Mouse (Mus musculus): ENCODE results near the gene Nkiras1. TPM values are rescaled to one million over a fixed set of nuclear protein-coding genes. Genes with fewer than 3 reads are reported as not detected.
"Not testable (repeated sequence)": the region's sequence is repeated elsewhere in the genome, so short reads cannot be mapped to it uniquely, and the experiment has no call there.

Gene Nkiras1
- total and polyA plus RNA-seq, 2 experiments from 2014 or later = 3.4 to 36.9 TPM

DNA sequence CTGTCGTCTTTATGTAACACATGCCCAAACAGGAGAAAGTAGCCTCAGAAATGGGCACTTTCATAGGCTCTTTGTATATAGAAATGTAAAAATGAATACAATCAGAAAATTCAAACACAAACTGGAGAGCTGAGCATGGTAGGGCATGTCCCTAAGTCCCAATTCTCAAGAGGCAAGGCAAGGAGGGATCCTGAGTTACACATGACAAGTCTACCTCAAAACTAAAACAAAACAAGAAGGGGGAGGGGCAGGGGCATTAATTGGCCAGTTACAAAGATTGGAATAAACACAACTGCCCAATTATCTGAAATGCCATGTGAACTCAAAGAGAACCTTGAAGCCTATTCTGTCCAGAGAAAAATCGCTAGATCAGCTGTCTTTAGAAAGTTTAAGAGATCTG lies 37.9 kb upstream of the Nkiras1 start:
- H3K27me3 ChIP-seq (ENCODE audit: control insufficient read depth, insufficient read depth, low read length) = no peaks in the 10 kb centered on the region
- peak overlapping the region; percentile 71; the same call in 1 of the 2 replicates for H3K27ac ChIP-seq (ENCODE audit: low read depth)
- no peaks in the 10 kb centered on the region for H3K9me3 ChIP-seq (replicated peaks; ENCODE audit: control insufficient read depth, low read length)
- ATAC-seq (ENCODE audit: insufficient read depth, low read depth) = no peak
- H3K4me3 ChIP-seq (ENCODE audit: low read depth, low read length) = no peak overlapping the region
- no peak for DNase-seq (ENCODE audit: low spot score)
- H3K4me1 ChIP-seq (ENCODE audit: control insufficient read depth, insufficient read depth) = peaks cover 36% of the 10 kb centered on the region
- H3K36me3 ChIP-seq (replicated peaks; ENCODE audit: control insufficient read depth, insufficient read depth, low read length) = no peaks in the 10 kb centered on the region
- TF ChIP-seq CTCF (IDR thresholded peaks at IDR 0.05; ENCODE audit: low read depth) = no peak
- H3K4me2 ChIP-seq (ENCODE audit: low read depth, low read length) = peak overlapping the region; percentile 56; the same call in 1 of the 2 replicates
- H3K9ac ChIP-seq (replicated peaks; ENCODE audit: low read depth, low read length) = no peak overlapping the region
- 67% methylated on average over 2 of the region's 2 CpGs for WGBS

- peak; percentile 73 for DNase-seq (ENCODE audit: low spot score)
- WGBS = 23% methylated on average over 5 of the region's 5 CpGs
- ATAC-seq (ENCODE audit: insufficient read depth, low read depth) = no peak
Observed at GRCm38 (mm10) chr14:18233981-18234960, 36.7 kb upstream of the Nkiras1 start.

GRCm38 (mm10) chr14:18236496-18237235 lies 34.3 kb upstream of the Nkiras1 start:
- H3K9ac ChIP-seq (replicated peaks; ENCODE audit: low read depth, low read length); H3K4me2 ChIP-seq (ENCODE audit: low read depth, low read length); ATAC-seq (ENCODE audit: insufficient read depth, low read depth); DNase-seq (ENCODE audit: low spot score); H3K36me3 ChIP-seq (replicated peaks; ENCODE audit: control insufficient read depth, insufficient read depth, low read length); H3K9me3 ChIP-seq (replicated peaks; ENCODE audit: control insufficient read depth, low read length); H3K27me3 ChIP-seq (ENCODE audit: control insufficient read depth, insufficient read depth, low read length); H3K4me3 ChIP-seq (ENCODE audit: low read depth, low read length); H3K27ac ChIP-seq (ENCODE audit: low read depth): not testable (repeated sequence)
- peaks cover 36% of the 10 kb centered on the region for H3K4me1 ChIP-seq (ENCODE audit: control insufficient read depth, insufficient read depth)
- WGBS = 79% methylated on average over 2 of the region's 2 CpGs

More at GRCm38 (mm10) chr14:18233981-18234960, 36.7 kb upstream of the Nkiras1 start:
- Histone ChIP-seq H3K27me3 (ENCODE audit: control insufficient read depth, insufficient read depth, low read length) (no peaks in the 10 kb centered on the region), H3K9me3 (replicated peaks; ENCODE audit: control insufficient read depth, low read length) (no peaks in the 10 kb centered on the region), H3K36me3 (replicated peaks; ENCODE audit: control insufficient read depth, insufficient read depth, low read length) (no peaks in the 10 kb centered on the region), H3K4me2 (ENCODE audit: low read depth, low read length) (peak overlapping the region; percentile 56), H3K27ac (ENCODE audit: low read depth) (peak overlapping the region; percentile 71), H3K4me3 (ENCODE audit: low read depth, low read length) (peak overlapping the region; percentile 10), H3K4me1 (ENCODE audit: control insufficient read depth, insufficient read depth) (peaks cover 36% of the 10 kb centered on the region), H3K9ac (replicated peaks; ENCODE audit: low read depth, low read length) (no peak overlapping the region)
- TF ChIP-seq CTCF (IDR thresholded peaks at IDR 0.05; ENCODE audit: low read depth) (no peak), EP300 (IDR thresholded peaks at IDR 0.05; ENCODE audit: low read depth) (no peak)

GRCm38 (mm10) chr14:18237381-18237780 lies 33.6 kb upstream of the Nkiras1 start:
- no peak for ATAC-seq (ENCODE audit: insufficient read depth, low read depth)
- Histone ChIP-seq H3K27ac (ENCODE audit: low read depth) (peak overlapping the region; percentile 100), H3K4me3 (ENCODE audit: low read depth, low read length) (peak overlapping the region; percentile 92), H3K9me3 (replicated peaks; ENCODE audit: control insufficient read depth, low read length) (no peaks in the 10 kb centered on the region), H3K9ac (replicated peaks; ENCODE audit: low read depth, low read length) (peak overlapping the region; percentile 94; the same call in 1 of the 2 replicates), H3K4me2 (ENCODE audit: low read depth, low read length) (peak overlapping the region; percentile 90), H3K4me1 (ENCODE audit: control insufficient read depth, insufficient read depth) (peaks cover 32% of the 10 kb centered on the region), H3K27me3 (ENCODE audit: control insufficient read depth, insufficient read depth, low read length) (no peaks in the 10 kb centered on the region), H3K36me3 (replicated peaks; ENCODE audit: control insufficient read depth, insufficient read depth, low read length) (no peaks in the 10 kb centered on the region)
- WGBS = 67% methylated on average over 4 of the region's 4 CpGs
- DNase-seq (ENCODE audit: low spot score) = no peak
- TF ChIP-seq CTCF (IDR thresholded peaks at IDR 0.05; ENCODE audit: low read depth) = no peak
- no peak for TF ChIP-seq EP300 (IDR thresholded peaks at IDR 0.05; ENCODE audit: low read depth)

DNA sequence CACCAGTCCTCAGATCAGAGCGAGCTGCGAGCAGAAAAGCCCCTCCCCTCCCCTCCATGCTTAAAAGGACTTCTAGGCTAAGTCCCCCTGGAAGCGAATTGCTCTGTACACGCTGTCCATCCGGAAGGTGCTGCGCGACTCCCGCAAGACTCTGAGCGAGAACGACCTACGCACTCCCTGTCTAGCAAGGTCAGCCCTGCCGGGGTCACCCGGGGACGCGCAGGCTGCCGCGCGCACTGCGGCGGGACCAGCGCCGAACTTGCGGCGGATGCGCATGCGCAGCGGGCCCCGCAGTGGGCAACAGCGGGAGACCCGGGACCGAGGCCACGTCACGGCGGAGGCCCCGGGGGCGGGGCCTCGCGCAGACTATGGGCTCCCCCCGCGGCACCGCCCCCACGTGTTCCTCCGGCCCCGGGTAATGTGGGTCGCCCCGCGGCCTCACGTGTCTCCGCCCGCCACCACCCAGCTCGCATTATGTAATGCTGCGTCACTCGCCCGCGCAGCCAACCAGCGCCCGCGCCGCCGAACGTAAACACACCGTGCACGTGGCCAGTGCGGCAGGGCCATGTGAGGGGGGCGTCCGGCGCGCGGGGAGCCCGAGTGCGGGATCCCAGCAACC lies 32.7 kb upstream of the Nkiras1 start:
- Histone ChIP-seq H3K9me3 (replicated peaks; ENCODE audit: control insufficient read depth, low read length) (no peaks in the 10 kb centered on the region), H3K36me3 (replicated peaks; ENCODE audit: control insufficient read depth, insufficient read depth, low read length) (no peaks in the 10 kb centered on the region), H3K4me3 (ENCODE audit: low read depth, low read length) (peak overlapping the region; percentile 92), H3K27ac (ENCODE audit: low read depth) (peak overlapping the region; percentile 100), H3K27me3 (ENCODE audit: control insufficient read depth, insufficient read depth, low read length) (no peaks in the 10 kb centered on the region), H3K4me1 (ENCODE audit: control insufficient read depth, insufficient read depth) (peaks cover 24% of the 10 kb centered on the region), H3K4me2 (ENCODE audit: low read depth, low read length) (peak overlapping the region; percentile 90), H3K9ac (replicated peaks; ENCODE audit: low read depth, low read length) (peak overlapping the region; percentile 94)
- TF ChIP-seq EP300 (IDR thresholded peaks at IDR 0.05; ENCODE audit: low read depth) (peak; percentile 93), CTCF (IDR thresholded peaks at IDR 0.05; ENCODE audit: low read depth) (no peak)
- under 1% methylated on average over 66 of the region's 71 CpGs for WGBS
- peak; percentile 97 for DNase-seq (ENCODE audit: low spot score)
- ATAC-seq (ENCODE audit: insufficient read depth, low read depth) = peak; percentile 86

Measured in heart, postnatal 0 days (tissue).